26 mouse cellular contexts compared by ENCODE assay signal in genomic region chr12:102252525-102252924, GRCm38 (mm10). TPM values are rescaled to one million over a fixed set of nuclear protein-coding genes. Genes with fewer than 3 reads are reported as not detected.
A peak's percentile ranks its signal among the peaks of the same experiment; 100 is the strongest.
DNase-seq lines count a peak whose midpoint lies in the region; ATAC-seq and TF ChIP-seq lines count a peak whose summit lies in the region.
"Had no signal": no experiment of that assay in that cellular context is flagged by ENCODE, and none has a peak within 500 bp of the region (broad histone marks: within the 10 kb centered on the region; RNA-seq: fewer than 3 reads in every experiment).

No protein-coding gene starts in this region.

- H3K9me3 ChIP-seq in CH12.LX (replicated peaks; ENCODE audit: low read length) = no peaks in the 10 kb centered on the region
- H3K9me3 ChIP-seq: embryonic facial prominence, embryonic 12.5 days; embryonic facial prominence, embryonic 15.5 days; heart, embryonic 10.5 days; heart, embryonic 13.5 days; hindbrain, embryonic 12.5 days; hindbrain, embryonic 15.5 days had no signal

- no peak overlapping the region for H3K4me3 ChIP-seq in CH12.LX (replicated peaks in 1 of 3; ENCODE audit: low read depth in 2 of 3, low read length in 2 of 3, poor library complexity in 1 of 3)
- H3K4me3 ChIP-seq: embryonic facial prominence, embryonic 12.5 days; embryonic facial prominence, embryonic 15.5 days; gastrocnemius, adult 2 months; heart, adult 2 months; heart, embryonic 10.5 days; heart, embryonic 13.5 days; hindbrain, embryonic 12.5 days; hindbrain, embryonic 15.5 days had no signal

- peak; percentile 33 for TF ChIP-seq EP300 in CH12.LX (IDR thresholded peaks at IDR 0.05; ENCODE audit: low read length)

- in situ Hi-C loops in CH12.LX (cut with MboI; ENCODE audit: low pct_ligation_motif_present, low pct_unique_long_range_greater_than_20kb, low sequenced_read_pairs) = no loop called here

- H3K4me2 ChIP-seq in CH12.LX (ENCODE audit: insufficient read depth, low read depth, poor library complexity, severe bottlenecking) = no peak overlapping the region
- H3K4me2 ChIP-seq: embryonic facial prominence, embryonic 12.5 days; embryonic facial prominence, embryonic 15.5 days; heart, embryonic 13.5 days; hindbrain, embryonic 12.5 days; hindbrain, embryonic 15.5 days had no signal

- H3K36me3 ChIP-seq in CH12.LX (replicated peaks in 1 of 2; ENCODE audit: control insufficient read depth in 1 of 2, insufficient read depth in 1 of 2, low read length in 1 of 2) = no peaks in the 10 kb centered on the region
- H3K36me3 ChIP-seq: embryonic facial prominence, embryonic 12.5 days; embryonic facial prominence, embryonic 15.5 days; heart, embryonic 10.5 days; heart, embryonic 13.5 days; hindbrain, embryonic 12.5 days; hindbrain, embryonic 15.5 days had no signal

- dilution Hi-C loops in CH12.LX (cut with MboI; ENCODE audit: extremely low pct_ligation_motif_present, extremely low pct_unique_long_range_greater_than_20kb, low sequenced_read_pairs) = no loop called here

- no peaks in the 10 kb centered on the region for H3K79me2 ChIP-seq in CH12.LX (replicated peaks; ENCODE audit: control insufficient read depth, extremely low read depth, insufficient read depth, poor library complexity, severe bottlenecking)

- TF ChIP-seq POLR2A in CH12.LX (IDR thresholded peaks at IDR 0.05; ENCODE audit: low read depth, low read length) = no peak

- peaks cover 0 to 19% of the 10 kb centered on the region in 2 experiments; a peak in 3 of 4 replicates for H3K4me1 ChIP-seq in CH12.LX (ENCODE audit: control insufficient read depth in 1 of 2, insufficient read depth in 2 of 2)
- H3K4me1 ChIP-seq: embryonic facial prominence, embryonic 12.5 days; embryonic facial prominence, embryonic 15.5 days; heart, embryonic 10.5 days; heart, embryonic 13.5 days; hindbrain, embryonic 12.5 days had no signal

- no peak for TF ChIP-seq CTCF in CH12.LX (conservative IDR thresholded peaks at IDR 0.05 in 1 of 2, IDR thresholded peaks at IDR 0.05 in 1 of 2; ENCODE audit: low read depth in 2 of 2, low read length in 2 of 2)

- peak; percentile 51 for ATAC-seq in common myeloid progenitor, adult 5-6 weeks (replicated peaks; ENCODE audit: low read depth, poor library complexity, severe bottlenecking)
- peak; percentile 80 for ATAC-seq in megakaryocyte, adult 5-6 weeks (ENCODE audit: poor library complexity, severe bottlenecking)
- ATAC-seq: activated CD4-positive, CD25-positive, alpha-beta regulatory T cell, adult 4 months; forebrain, embryonic 14.5 days; intestine, postnatal 0 days had no signal

- H3K27me3 ChIP-seq in CH12.LX (replicated peaks) = no peaks in the 10 kb centered on the region
- H3K27me3 ChIP-seq: embryonic facial prominence, embryonic 12.5 days; embryonic facial prominence, embryonic 15.5 days; heart, embryonic 13.5 days; hindbrain, embryonic 12.5 days; hindbrain, embryonic 15.5 days had no signal

- H3K27ac ChIP-seq in CH12.LX (ENCODE audit: insufficient read depth, low read depth) = no peak overlapping the region
- H3K27ac ChIP-seq: embryonic facial prominence, embryonic 12.5 days; embryonic facial prominence, embryonic 15.5 days; gastrocnemius, adult 2 months; heart, adult 2 months; heart, embryonic 10.5 days; heart, embryonic 13.5 days; hindbrain, embryonic 12.5 days; hindbrain, embryonic 15.5 days had no signal

- H3K9ac ChIP-seq in CH12.LX (ENCODE audit: insufficient read depth, low read depth) = no peak overlapping the region
- H3K9ac ChIP-seq: embryonic facial prominence, embryonic 12.5 days; embryonic facial prominence, embryonic 15.5 days; forebrain, postnatal 0 days; heart, embryonic 13.5 days; hindbrain, embryonic 12.5 days; hindbrain, embryonic 15.5 days had no signal

- DNase-seq in CH12.LX (ENCODE audit: extremely low read depth) = peak; percentile 10
- DNase-seq in embryo, embryonic 9.5 days (ENCODE audit: extremely low spot score) = no peak
- no peak for DNase-seq in layer of hippocampus, adult 18-20 months (ENCODE audit: low spot score in 2 of 2)
- no peak for DNase-seq in adrenal gland, postnatal 36 days
- DNase-seq: adrenal gland, adult 8-10 months; adrenal gland, postnatal 25 days; B cell, adult 2 months; cerebellum, adult 11 months; cerebellum, adult 8-10 months; cerebellum, postnatal 10 days; cerebellum, postnatal 36 days; forebrain, postnatal 0 days; gastrocnemius, adult 2 months; gastrocnemius, postnatal 14 days; heart, adult 2 months had no signal

- no peak for TF ChIP-seq RAD21 in CH12.LX (IDR thresholded peaks at IDR 0.05; ENCODE audit: low read depth, low read length)

TF ChIP-seq in CH12.LX, 34 proteins besides CTCF, POLR2A, EP300 and RAD21:
- TF ChIP-seq TBP (conservative IDR thresholded peaks at IDR 0.05; ENCODE audit: low read depth, low read length) = no peak
- TF ChIP-seq ZNF384 (IDR thresholded peaks at IDR 0.05; ENCODE audit: low read depth, low read length) = 0 out of 2 replicates have a peak, but pooled peaks have one; percentile 26
- TF ChIP-seq MAFK (IDR thresholded peaks at IDR 0.05; ENCODE audit: insufficient replicate concordance, low read length) = no peak
- TF ChIP-seq E2F4 (IDR thresholded peaks at IDR 0.05; ENCODE audit: insufficient replicate concordance, low read depth, low read length) = no peak
- no peak for TF ChIP-seq ZC3H11A (IDR thresholded peaks at IDR 0.05; ENCODE audit: low read depth, low read length)
- TF ChIP-seq CHD1 (IDR thresholded peaks at IDR 0.05; ENCODE audit: low read depth, low read length) = no peak
- TF ChIP-seq ETS1 (conservative IDR thresholded peaks at IDR 0.05; ENCODE audit: low read depth, low read length) = no peak

RNA-seq across cellular contexts. Expression of gene Rin3, which starts 30.3 kb away (rescaled TPM):
- total RNA-seq in CH12.LX (2012; rRNA removed) (6.5 and 8.4 TPM in 2 replicates), CH12.LX (2014; rRNA removed) (2.4 and 3.3 TPM in 2 replicates)
- polyA plus RNA-seq in CH12.LX (2012; ENCODE audit: insufficient read length, low read depth) = 9.0 and 10.0 TPM in 2 replicates
- total RNA-seq in common myeloid progenitor, adult 5-6 weeks (2017) = 44.7 and 86.3 TPM in 2 replicates
- total RNA-seq in megakaryocyte, adult 5-6 weeks (2015) = 188 and 204 TPM in 2 replicates
- total RNA-seq in megakaryocyte, adult 5-6 weeks (2017) = 121 and 157 TPM in 2 replicates
- 1 to 10 TPM; 3.0 to 3.3 TPM for total RNA-seq in layer of hippocampus, adult 18-20 months (2021)
- 10 to 100 TPM in 1 of 2 experiments, 1 to 10 TPM in 1; 8.6 to 15.8 TPM for total RNA-seq in adrenal gland, postnatal 36 days (2021)
